In the genomic region with DNA sequence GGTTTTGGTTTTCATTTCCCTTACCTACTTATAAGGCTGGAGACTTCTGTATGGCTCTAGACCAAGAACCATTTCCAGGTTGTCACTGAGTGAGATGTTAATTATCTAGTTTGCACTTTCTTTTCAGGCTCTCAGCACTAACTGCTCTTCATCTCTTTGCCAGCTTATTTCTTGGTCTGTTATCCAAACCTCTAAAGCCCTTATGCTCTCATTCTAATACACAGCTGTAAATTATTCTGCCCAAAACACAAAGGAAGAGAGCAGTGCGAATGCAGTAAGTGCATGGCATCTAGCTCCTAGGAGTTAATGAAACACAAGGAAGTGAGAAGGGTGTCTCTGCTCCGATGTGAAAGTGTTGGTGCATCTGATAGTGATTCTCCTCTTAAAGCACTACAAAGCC, we compare ENCODE assay signal across 28 mouse cellular contexts. TPM values are rescaled to one million over a fixed set of nuclear protein-coding genes. Genes with fewer than 3 reads are reported as not detected.
"Had no signal": no experiment of that assay in that cellular context is flagged by ENCODE, and none has a peak within 500 bp of the region (broad histone marks: within the 10 kb centered on the region; RNA-seq: fewer than 3 reads in every experiment).

No protein-coding gene starts in this region.

- H3K9me3 ChIP-seq: heart, embryonic 13.5 days; heart, embryonic 15.5 days; hindbrain, embryonic 13.5 days; hindbrain, embryonic 15.5 days; limb, embryonic 10.5 days; limb, embryonic 12.5 days; liver, embryonic 13.5 days; liver, embryonic 15.5 days had no signal

- H3K4me3 ChIP-seq: heart, adult 2 months; heart, embryonic 13.5 days; heart, embryonic 15.5 days; hindbrain, embryonic 13.5 days; hindbrain, embryonic 15.5 days; left cerebral cortex, adult 2 months; limb, embryonic 10.5 days; limb, embryonic 12.5 days; liver, embryonic 13.5 days; liver, embryonic 15.5 days had no signal

- H3K36me3 ChIP-seq: heart, embryonic 13.5 days; heart, embryonic 15.5 days; hindbrain, embryonic 13.5 days; hindbrain, embryonic 15.5 days; limb, embryonic 10.5 days; limb, embryonic 12.5 days; liver, embryonic 13.5 days; liver, embryonic 15.5 days had no signal

- H3K27me3 ChIP-seq: heart, embryonic 13.5 days; heart, embryonic 15.5 days; hindbrain, embryonic 13.5 days; hindbrain, embryonic 15.5 days; limb, embryonic 12.5 days; liver, embryonic 13.5 days; liver, embryonic 15.5 days had no signal

- H3K9ac ChIP-seq: heart, embryonic 13.5 days; heart, embryonic 15.5 days; hindbrain, embryonic 13.5 days; hindbrain, embryonic 15.5 days; limb, embryonic 12.5 days; liver, embryonic 13.5 days; liver, embryonic 15.5 days; liver, postnatal 0 days had no signal

- H3K4me2 ChIP-seq: heart, embryonic 11.5 days; heart, embryonic 13.5 days; heart, embryonic 15.5 days; hindbrain, embryonic 13.5 days; hindbrain, embryonic 15.5 days; limb, embryonic 12.5 days; liver, embryonic 11.5 days; liver, embryonic 13.5 days; liver, embryonic 15.5 days had no signal

- H3K27ac ChIP-seq: heart, adult 2 months; heart, embryonic 13.5 days; heart, embryonic 15.5 days; hindbrain, embryonic 13.5 days; hindbrain, embryonic 15.5 days; hindbrain, postnatal 0 days; left cerebral cortex, adult 2 months; limb, embryonic 10.5 days; limb, embryonic 12.5 days; liver, embryonic 13.5 days; liver, embryonic 15.5 days had no signal

- DNase-seq: gastrocnemius, postnatal 14 days; gastrocnemius, postnatal 36 days; heart, adult 11 months; heart, adult 2 months; heart, postnatal 14 days; heart, postnatal 36 days; kidney, adult 11 months; kidney, adult 8-10 months; kidney, postnatal 10 days; kidney, postnatal 25 days; kidney, postnatal 4 days; liver; liver, embryonic 13.5 days; liver, postnatal 0 days; lung, adult 2 months had no signal

- H3K4me1 ChIP-seq: heart, embryonic 13.5 days; heart, embryonic 15.5 days; hindbrain, embryonic 13.5 days; hindbrain, embryonic 15.5 days; limb, embryonic 10.5 days; limb, embryonic 12.5 days; liver, embryonic 13.5 days; liver, embryonic 15.5 days had no signal

- ATAC-seq: hindbrain, postnatal 0 days; intestine, embryonic 16.5 days; liver, postnatal 0 days had no signal

RNA-seq across cellular contexts. Expression of gene Grik2, which starts 36.8 kb away (rescaled TPM):
- total RNA-seq: hematopoietic stem cell, adult 5-6 weeks had no signal
- polyA plus RNA-seq: liver, postnatal 0 days had no signal
